Mouse (Mus musculus) C3H10T1/2 (cell line): ENCODE measurements around the gene Krtap31-2. TPM values are rescaled to one million over a fixed set of nuclear protein-coding genes. Genes with fewer than 3 reads are reported as not detected.

Experiments used
- polyA plus RNA-seq, 2 experiments: library from polyadenylated mRNA; unstranded; fragments of >200 nt; fragmentation: generic; extraction: Trizol; gene quantifications; one replicate each; pipeline ENCODE4 v1.2.1; 2012; ENCODE audit warnings: missing spikeins in 2 of 2

Gene Krtap31-2
- polyA plus RNA-seq, result not detected

GRCm38 (mm10) chr11:99935991-99936390, at the start of gene Krtap31-2:
Krtap31-2 (plus strand) TSS chr11:99936291.

DNA sequence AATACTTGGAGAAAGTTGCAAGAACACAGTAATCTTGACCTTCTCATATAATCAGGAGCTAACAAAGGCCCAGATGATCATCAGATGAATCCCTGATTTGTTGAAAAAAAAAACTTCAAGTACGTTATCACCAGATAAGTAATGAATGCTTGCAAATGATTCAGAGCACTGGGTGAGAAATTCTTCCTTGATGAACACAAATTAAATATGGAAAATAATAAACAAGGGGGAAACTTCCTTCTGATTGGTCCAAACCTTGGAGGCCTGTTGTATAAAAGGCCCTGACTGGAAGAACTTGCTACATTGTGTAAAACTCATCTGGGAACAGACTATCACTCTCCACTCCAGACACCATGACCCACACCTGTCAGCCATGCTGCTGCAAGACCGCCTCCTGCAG, 28.5 kb upstream of the Krtap31-2 start, which contains the start of gene Krtap31-1:
TSS of gene Krtap31-1 (plus strand) at position 301 of the 400 bp plus-strand sequence.

DNA sequence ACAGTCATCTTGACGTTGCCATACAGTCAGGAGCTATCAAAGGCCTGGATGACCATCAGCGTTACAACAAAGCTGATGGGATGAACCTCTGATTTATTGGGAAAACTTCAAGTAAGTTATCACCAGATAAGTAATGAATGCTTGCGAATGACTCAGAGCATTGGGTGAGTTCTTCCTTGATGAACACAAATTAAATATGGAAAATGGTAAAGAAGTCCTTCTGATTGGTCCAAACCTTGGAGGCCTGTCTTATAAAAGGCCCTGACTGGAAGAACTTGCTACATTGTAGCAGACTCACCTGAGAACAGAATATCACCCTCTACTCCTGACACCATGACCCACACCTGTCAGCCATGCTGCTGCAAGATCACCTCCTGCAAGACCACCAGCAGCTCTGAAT, 21.6 kb upstream of the Krtap31-2 start, which contains the start of gene Gm11565:
TSS of gene Gm11565 (plus strand) at position 301 of the 400 bp plus-strand sequence.

DNA sequence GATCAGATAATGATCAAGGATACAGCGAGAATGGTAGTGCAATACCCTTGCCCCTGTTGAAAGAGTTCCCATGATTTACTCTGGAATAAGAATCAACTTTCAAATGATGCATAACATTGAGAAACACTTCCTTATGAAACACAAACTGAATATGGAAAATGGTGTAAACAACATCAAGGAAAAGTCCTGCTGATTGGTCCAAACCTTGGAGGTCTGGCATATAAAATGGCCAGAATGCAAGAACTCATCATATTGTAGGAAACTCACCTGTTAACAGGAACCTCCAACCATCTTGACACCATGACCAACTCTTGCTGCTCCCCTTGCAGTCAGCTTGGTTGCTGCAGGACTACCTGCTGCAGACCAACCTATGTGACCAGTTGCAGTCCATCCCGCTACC, 12.1 kb downstream of the Krtap31-2 start, which contains the start of gene Krtap9-5:
TSS of gene Krtap9-5 (plus strand) at position 301 of the 400 bp plus-strand sequence.

GRCm38 (mm10) chr11:99978953-99979352, 42.9 kb downstream of the Krtap31-2 start, which contains the start of gene Krtap29-1:
Krtap29-1 (minus strand) TSS chr11:99979053.

GRCm38 (mm10) chr11:99986180-99986647, 50.1 kb downstream of the Krtap31-2 start, which contains the start of gene Krtap16-1:
Krtap16-1 (minus strand) TSS chr11:99986597.

Other genes starting within 250 kb of the Krtap31-2 start
- gene Gm14190, start 245.6 kb upstream of the Krtap31-2 start, polyA plus RNA-seq, result not detected
- gene Gm14180, start 202.0 kb upstream of the Krtap31-2 start, polyA plus RNA-seq, result not detected
- not detected for gene Gm11595, start 163.4 kb upstream of the Krtap31-2 start, polyA plus RNA-seq
- not detected for gene Krtap4-8, start 155.6 kb upstream of the Krtap31-2 start, polyA plus RNA-seq
- gene Krtap4-9, start 151.1 kb upstream of the Krtap31-2 start, polyA plus RNA-seq, result not detected
- not detected for gene Gm11596, start 142.8 kb upstream of the Krtap31-2 start, polyA plus RNA-seq
- not detected for gene Gm11569, start 137.4 kb upstream of the Krtap31-2 start, polyA plus RNA-seq
- gene Gm11554, start 131.8 kb upstream of the Krtap31-2 start, polyA plus RNA-seq, result not detected
- not detected for gene Krtap4-13, start 126.4 kb upstream of the Krtap31-2 start, polyA plus RNA-seq
- gene Gm11564, start 120.6 kb upstream of the Krtap31-2 start, polyA plus RNA-seq, result not detected
- not detected for gene 2300003K06Rik, start 98.2 kb upstream of the Krtap31-2 start, polyA plus RNA-seq
- gene Krtap4-16, start 84.7 kb upstream of the Krtap31-2 start, polyA plus RNA-seq, result not detected
- not detected for gene Gm11568, start 78.4 kb upstream of the Krtap31-2 start, polyA plus RNA-seq
- not detected for gene Gm11559, start 71.8 kb upstream of the Krtap31-2 start, polyA plus RNA-seq
- gene Krtap9-1, start 62.9 kb upstream of the Krtap31-2 start, polyA plus RNA-seq, result not detected
- not detected for gene Gm11567, start 57.1 kb upstream of the Krtap31-2 start, polyA plus RNA-seq
- gene Krtap31-1, start 28.4 kb upstream of the Krtap31-2 start, polyA plus RNA-seq, result not detected
- gene Gm11565, start 21.5 kb upstream of the Krtap31-2 start, polyA plus RNA-seq, result not detected
- gene Krtap9-5, start 12.2 kb downstream of the Krtap31-2 start, polyA plus RNA-seq, result not detected
- not detected for gene Krtap29-1, start 42.8 kb downstream of the Krtap31-2 start, polyA plus RNA-seq
- not detected for gene Krtap16-1, start 50.3 kb downstream of the Krtap31-2 start, polyA plus RNA-seq
- gene Krtap17-1, start 57.7 kb downstream of the Krtap31-2 start, polyA plus RNA-seq, result not detected
- gene Krt33a, start 79.9 kb downstream of the Krtap31-2 start, polyA plus RNA-seq, result not detected
- under 1 TPM in 1 of 2 experiments, not detected in 1; 0.05 TPM for gene Krt33b, start 93.6 kb downstream of the Krtap31-2 start, polyA plus RNA-seq
- gene Krt34, start 105.3 kb downstream of the Krtap31-2 start, polyA plus RNA-seq, result not detected
- gene Krt31, start 114.3 kb downstream of the Krtap31-2 start, polyA plus RNA-seq, result not detected
- not detected for gene Krt32, start 151.9 kb downstream of the Krtap31-2 start, polyA plus RNA-seq
- not detected for gene Krt35, start 159.9 kb downstream of the Krtap31-2 start, polyA plus RNA-seq
- gene Krt36, start 169.3 kb downstream of the Krtap31-2 start, polyA plus RNA-seq, result under 1 TPM; 0.06 to 0.08 TPM
- 1 to 10 TPM; 8.4 to 8.9 TPM for gene Krt13, start 185.3 kb downstream of the Krtap31-2 start, polyA plus RNA-seq
- gene Krt15, start 199.6 kb downstream of the Krtap31-2 start, polyA plus RNA-seq, result 10 to 100 TPM in 1 of 2 experiments, under 1 TPM in 1; 0.30 to 10.6 TPM
- under 1 TPM; 0.40 to 0.42 TPM for gene Krt19, start 212.4 kb downstream of the Krtap31-2 start, polyA plus RNA-seq